Mouse (Mus musculus) brain, embryonic 14.5 days (tissue): ENCODE results near the gene Frmpd4. TPM values are rescaled to one million over a fixed set of nuclear protein-coding genes. Genes with fewer than 3 reads are reported as not detected.

ENCODE experiments used
- DNase-seq: peaks from one replicate; pipeline ENCODE4 v3.0.0-alpha.2; 2011; ENCODE audit warnings: low read depth
- CTCF ChIP-seq: fragments of 200-500 bp; IDR thresholded peaks from 2 replicates; pipeline ENCODE4 v1.5.1; 2012; ENCODE audit warnings: inconsistent platforms, mild to moderate bottlenecking, moderate library complexity, borderline replicate concordance; ENCODE audit not compliant: insufficient read depth, insufficient read length; ENCODE audit errors: extremely low read depth
- POLR2A ChIP-seq: fragments of 200-500 bp; IDR thresholded peaks from 2 replicates; pipeline ENCODE4 v1.6.1; 2012; ENCODE audit warnings: mild to moderate bottlenecking, inconsistent platforms, borderline replicate concordance; ENCODE audit not compliant: poor library complexity, insufficient read depth, insufficient read length, severe bottlenecking; ENCODE audit errors: extremely low read depth
- polyA plus RNA-seq: library from polyadenylated mRNA; depleted of rRNA; stranded (reverse); fragments of >200 nt; gene quantifications from 2 replicates; pipeline ENCODE4 v1.2.3, GENCODE M21; 2012; rRNA removed

Frmpd4 gene
- polyA plus RNA-seq: 0.72 and 1.5 TPM in 2 replicates

GRCm38 (mm10) chrX:168577131-168577530, at the start of gene Frmpd4:
Gene Frmpd4 (minus strand): TSS chrX:168577231.
- no peak for DNase-seq
- TF ChIP-seq CTCF (no peak), POLR2A (no peak)

- TF ChIP-seq POLR2A (no peak), CTCF (no peak)
- DNase-seq: peak; percentile 6
Observed at GRCm38 (mm10) chrX:168595193-168595592, 18.2 kb upstream of the Frmpd4 start.

DNA sequence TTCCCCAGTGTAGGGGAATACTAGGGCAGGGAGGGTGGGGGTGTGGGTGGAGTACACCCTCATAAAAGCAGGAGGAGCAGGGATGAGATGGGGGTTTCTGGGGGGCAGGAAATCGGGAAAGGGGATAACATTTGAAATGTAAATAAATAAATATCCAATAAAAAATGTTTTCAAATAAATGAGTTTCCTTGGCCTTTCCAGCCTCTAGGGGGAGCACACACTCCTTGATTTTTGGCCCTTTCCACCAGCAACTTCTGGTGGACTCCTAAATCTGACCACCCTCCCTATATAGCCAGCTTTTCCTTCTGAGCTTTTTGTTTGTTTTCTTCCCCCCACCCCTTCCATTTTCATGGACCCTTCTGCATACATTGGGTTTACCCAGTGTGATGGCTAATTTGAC, 7.3 kb upstream of the Frmpd4 start:
- DNase-seq: no peak
- peak; percentile 11; the same call in 1 of the 2 replicates for TF ChIP-seq CTCF
- TF ChIP-seq POLR2A: no peak

DNA sequence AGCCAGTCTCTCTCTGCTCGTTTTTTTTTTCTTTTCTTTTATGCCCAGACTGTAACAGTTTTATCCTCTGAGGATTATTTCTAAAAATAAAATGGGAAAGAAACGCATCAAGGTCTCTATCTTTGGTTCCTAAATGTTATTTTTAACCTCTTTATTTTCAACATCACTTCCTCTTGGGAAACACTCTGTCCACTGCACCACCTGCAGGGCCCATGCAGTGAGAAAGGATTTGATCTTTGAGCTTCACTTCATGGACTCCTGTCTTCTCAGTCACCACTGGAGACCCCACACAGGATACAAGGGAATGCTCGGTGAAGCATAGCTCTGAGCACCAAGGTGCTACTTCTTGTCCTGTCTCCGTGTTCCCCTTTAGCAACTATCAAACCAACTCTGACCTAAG, 5.2 kb downstream of the Frmpd4 start:
- DNase-seq: no peak
- no peak for TF ChIP-seq CTCF
- no peak for TF ChIP-seq POLR2A

DNA sequence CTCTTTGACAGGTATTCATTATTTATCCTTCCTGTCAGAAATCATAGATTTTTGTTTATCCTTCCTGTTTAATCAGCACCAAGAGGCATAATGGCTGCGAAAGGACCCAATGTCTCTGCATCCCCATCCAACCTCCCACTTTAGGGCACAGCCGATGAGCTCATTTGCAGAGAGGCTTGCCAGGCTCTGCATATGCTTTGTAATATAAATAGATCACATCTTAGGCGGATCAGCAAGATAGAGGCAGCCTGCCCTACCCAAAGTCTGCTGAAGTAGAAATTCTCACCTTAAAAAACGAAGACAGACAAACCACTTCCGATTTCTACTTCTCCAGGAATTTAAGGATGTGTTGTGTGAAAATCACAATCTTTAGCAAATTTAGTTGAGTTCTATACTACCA, 7.8 kb downstream of the Frmpd4 start:
- no peak for DNase-seq
- TF ChIP-seq CTCF (no peak), POLR2A (no peak)

- TF ChIP-seq CTCF (no peak), POLR2A (no peak)
- no peak for DNase-seq
Observed at GRCm38 (mm10) chrX:168505254-168505653, 71.8 kb downstream of the Frmpd4 start.

DNA sequence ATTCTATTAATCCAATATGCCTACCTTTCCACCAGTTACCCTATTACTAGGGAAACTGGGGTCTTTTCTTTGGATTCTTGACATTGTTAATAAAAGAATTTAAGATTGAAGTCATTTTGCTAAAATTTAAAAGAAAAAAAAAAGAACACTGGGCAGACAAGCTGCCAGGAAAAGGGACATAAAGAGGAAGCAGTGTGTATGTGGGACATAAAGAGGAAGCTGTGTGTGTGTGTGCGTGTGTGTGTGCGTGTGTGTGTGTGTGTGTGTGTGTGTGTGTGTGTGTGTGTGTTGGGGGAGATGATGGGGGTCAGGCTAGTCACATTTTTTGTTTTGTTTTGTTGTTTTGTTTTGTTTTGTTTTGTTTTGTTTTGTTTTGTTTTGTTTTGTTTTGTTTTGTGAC, 121.8 kb downstream of the Frmpd4 start:
- no peak for TF ChIP-seq POLR2A
- no peak for TF ChIP-seq CTCF
- no peak for DNase-seq

DNA sequence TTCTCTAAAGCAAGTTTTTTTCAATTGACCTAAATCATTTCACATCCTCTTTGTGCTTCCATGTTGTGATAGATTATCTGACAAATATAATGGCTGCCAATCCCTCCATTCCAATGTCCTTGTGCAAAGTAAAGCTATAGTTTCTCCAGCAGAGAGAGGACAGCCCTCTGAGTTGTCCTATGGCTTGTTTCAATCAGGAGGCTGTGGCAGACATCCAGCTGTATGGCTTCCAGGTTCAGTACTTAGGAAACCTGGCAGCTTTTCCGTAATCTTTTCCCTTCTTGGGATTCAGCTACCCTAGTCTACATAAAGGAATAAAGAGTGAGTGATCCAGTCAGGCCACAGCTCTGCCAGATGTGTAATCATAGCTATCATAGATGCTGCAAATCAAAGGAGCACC, 145.8 kb downstream of the Frmpd4 start:
- TF ChIP-seq POLR2A: no peak
- no peak for TF ChIP-seq CTCF
- peak; percentile 29 for DNase-seq

DNA sequence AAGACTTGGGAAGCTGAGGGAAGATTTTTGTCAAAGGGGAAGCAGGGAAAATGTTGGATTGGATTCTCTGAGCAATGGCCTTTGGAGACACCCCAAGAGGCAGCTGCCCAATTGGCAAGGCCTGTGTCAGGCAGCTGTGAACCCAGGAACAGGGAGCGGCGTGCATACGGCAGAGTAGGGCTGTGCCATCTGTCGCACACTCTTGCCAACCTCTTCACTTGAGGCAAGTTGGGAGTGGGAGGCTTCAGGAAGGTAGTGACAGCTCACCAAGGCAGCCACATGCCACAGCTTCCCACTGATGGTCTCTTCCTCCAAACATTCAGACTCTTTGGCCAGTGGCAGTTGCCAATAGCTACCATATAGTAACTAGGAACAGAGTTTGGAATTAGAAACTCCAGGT, 147.2 kb downstream of the Frmpd4 start:
- TF ChIP-seq POLR2A (no peak), CTCF (no peak)

GRCm38 (mm10) chrX:168415403-168415802, 161.6 kb downstream of the Frmpd4 start:
- TF ChIP-seq POLR2A (no peak), CTCF (no peak)
- DNase-seq: peak; percentile 57

More for the DNA sequence above, 147.2 kb downstream of the Frmpd4 start:
- peak; percentile 44 for DNase-seq

GRCm38 (mm10) chrX:168403512-168403911, 173.5 kb downstream of the Frmpd4 start:
- TF ChIP-seq POLR2A (no peak), CTCF (no peak)
- DNase-seq: no peak

GRCm38 (mm10) chrX:168350431-168350830, 226.6 kb downstream of the Frmpd4 start:
- TF ChIP-seq POLR2A (no peak), CTCF (no peak)
- DNase-seq: no peak

- TF ChIP-seq POLR2A (no peak), CTCF (no peak)
- no peak for DNase-seq
Observed at GRCm38 (mm10) chrX:168349320-168350225, 227.5 kb downstream of the Frmpd4 start.
